Mouse (Mus musculus) erythroid progenitor cell, adult 5-6 weeks (primary cell): Measurements from ENCODE around the gene Rhno1. TPM values are rescaled to one million over a fixed set of nuclear protein-coding genes. Genes with fewer than 3 reads are reported as not detected.

Source experiments
- ATAC-seq: replicated peaks from 2 replicates; pipeline ENCODE4 v1.8.0; 2016; ENCODE audit warnings: moderate number of reproducible peaks, mild to moderate bottlenecking, moderate TSS enrichment, inconsistent platforms; ENCODE audit not compliant: poor library complexity, low FRiP score, severe bottlenecking
- total RNA-seq, 2 experiments: library from RNA; stranded (forward) in 1 of 2; stranded (reverse) in 1 of 2; fragments of 150-400 nt in 1 of 2; fragments of 186-747, 209-891 nt in 1 of 2; gene quantifications; 2 replicates each; pipeline versions ENCODE4 v1.2.3 to v1.2.4; 2015 to 2017; ENCODE audit warnings: low replicate concordance in 2 of 2

The Rhno1 gene
- total RNA-seq, 2 experiments from 2014 or later = 147 to 176 TPM

DNA sequence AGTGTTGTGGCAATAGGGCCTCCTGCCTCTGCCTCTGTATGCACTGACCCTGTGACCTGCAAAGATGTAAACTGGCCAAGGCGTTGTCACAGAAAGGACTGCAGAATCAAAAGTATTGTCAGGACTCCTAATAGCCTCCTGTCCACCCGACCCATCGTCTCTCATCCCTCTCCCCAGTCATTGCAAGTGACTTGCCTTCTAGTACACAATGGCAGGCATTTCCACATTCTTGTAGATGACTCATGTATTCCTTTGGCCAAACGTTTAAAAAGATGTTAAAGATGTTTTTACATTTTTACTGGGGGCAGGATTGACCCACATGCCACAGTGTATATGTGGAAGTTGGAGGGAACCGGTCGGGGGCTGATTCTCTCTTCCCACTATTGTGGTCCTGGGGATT is 2.0 kb upstream of the Rhno1 start:
- ATAC-seq = no peak

DNA sequence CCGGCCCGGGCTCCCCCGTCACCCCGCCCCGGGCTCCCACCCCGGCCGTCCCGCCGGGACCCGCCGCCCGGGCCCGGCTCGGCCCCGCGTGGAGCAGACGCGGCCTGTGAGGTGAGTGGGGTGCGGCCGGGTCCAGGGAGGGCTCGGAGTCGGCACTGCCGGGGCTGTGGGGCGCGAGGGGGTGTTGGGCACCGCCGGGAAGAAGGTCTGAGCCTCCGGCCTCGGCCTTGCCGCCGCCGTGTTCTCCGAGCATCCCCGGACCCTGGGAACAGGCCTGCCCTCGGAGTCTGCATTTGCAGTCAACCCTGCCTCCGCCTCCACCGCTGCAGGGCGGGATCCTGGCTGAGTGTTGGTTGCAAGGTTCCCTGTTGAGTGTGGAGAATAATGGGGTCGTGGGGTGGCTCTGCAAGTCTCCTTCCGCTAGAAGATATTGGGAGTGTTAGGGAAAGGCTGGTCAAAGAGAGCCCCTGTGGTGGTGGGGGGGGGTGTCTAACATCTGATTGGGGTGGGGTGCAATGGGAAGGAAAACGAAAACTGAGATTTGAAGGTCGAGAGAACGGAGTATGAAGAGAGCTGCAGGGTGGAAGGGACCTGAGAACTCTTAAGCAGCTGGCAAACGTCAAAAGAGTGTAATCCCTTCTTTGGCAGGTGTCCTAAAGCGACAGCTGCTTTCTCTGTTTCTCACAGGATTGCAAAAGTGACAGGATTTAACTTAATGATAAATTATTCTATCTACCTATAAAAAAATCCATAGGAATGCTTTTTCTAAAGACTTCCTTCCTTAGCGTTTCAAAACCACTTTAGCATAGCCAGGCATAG is 505 bp upstream of the Rhno1 start:
- ATAC-seq = peak; percentile 43

GRCm38 (mm10) chr6:128361901-128362300 is 810 bp downstream of the Rhno1 start:
- peak; percentile 28; the same call in 1 of the 2 replicates for ATAC-seq

DNA sequence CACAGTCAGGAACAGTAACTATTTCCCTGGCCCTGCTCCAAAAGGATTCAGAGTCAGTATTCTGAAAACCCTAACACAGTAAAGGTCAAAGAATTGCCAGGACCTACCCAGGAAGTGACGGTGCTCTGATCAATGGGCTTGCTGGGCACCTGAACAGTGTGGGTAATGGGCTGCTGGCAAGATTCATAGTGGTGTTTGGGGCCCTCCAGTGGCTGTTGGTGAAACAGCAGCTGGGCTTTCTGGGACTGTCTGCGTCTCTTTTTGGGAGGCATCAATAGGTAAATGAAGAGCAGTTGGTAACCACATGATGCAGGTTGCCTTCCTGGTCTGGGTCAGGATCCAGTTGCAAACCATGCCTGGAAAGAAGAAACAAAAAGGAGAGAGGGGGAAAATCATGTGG is 3.7 kb downstream of the Rhno1 start:
- ATAC-seq = no peak

DNA sequence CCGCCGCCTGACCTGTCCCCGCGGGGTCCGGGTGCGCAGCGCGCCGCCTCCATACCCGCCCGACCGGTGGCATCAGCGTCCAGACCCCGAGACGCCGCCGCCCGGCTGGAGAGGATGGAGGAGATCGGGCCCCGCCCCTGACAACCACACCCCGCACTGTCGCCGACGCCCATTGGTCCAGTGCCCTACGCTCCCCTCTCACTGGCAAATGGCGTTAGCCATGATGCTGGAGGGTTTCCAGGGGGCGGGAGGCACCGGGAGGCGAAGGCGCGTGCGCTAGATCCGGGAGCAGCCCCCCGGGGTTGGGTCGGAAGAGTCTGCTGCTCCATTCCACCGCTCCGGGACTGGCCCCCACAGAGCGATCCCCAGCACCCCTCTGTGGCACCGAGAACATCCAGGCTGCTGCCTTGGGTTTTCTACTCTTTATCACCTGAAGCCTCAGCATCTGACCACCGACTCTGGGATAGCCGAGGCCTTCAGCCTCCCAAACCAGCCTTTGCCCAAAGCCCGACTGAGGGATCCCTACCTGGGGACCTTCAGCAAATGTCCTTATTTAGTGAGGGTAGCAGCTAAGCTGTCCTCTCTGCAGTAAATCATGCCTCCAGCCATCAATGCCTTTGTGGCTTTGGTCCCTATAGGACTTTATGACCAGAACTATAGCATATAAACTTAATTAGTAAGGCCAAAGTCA is 6.8 kb downstream of the Rhno1 start, which contains the start of gene Tulp3:
Gene Tulp3, minus strand, starts transcription at position 126 of the 691 bp plus-strand sequence.
- ATAC-seq = peak; percentile 99

DNA sequence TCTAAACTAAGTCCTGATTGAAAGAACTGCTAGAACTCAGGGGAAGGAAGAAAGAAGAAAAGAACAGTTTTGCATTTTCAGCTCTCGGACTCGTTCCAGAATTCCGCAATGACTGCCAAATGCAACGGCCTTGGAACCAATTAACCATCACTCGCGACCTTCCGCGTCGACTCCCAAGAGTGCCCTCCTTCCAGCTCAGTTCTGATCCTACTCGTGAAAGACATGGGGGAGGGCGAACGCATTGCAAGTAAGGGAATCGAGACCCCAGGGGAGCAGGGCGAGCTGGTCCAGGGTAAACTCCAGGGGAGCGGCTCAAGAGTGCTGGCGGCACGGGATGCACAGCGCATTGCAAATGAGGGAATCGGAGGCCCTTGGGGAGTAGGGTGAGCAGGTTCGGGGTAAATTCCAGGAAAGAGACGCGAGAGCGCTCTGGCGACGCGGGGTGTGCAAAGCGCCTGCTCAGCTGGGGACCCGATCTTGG is 7.5 kb downstream of the Rhno1 start:
- ATAC-seq = no peak

DNA sequence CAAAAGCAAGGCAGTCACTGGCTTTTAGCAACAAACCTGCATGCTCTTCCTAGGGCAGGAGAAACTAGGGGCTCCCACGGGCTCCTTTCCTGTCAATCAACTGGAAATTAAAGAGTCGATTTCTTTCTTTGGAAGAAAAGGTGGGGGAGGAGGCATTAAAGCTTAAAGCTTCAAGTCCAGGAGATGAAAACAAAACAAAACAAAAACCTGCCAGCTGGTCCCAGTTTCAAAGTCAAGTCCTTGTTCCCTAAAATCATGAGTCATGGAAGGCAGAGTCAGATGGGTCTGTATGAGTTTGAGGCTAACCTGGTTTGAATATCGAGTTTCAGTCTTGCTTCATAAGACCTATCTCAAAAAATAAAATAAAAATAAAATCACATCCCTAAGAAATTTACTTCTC is 8.6 kb downstream of the Rhno1 start:
- ATAC-seq = no peak

GRCm38 (mm10) chr6:128349711-128350110 is 13.0 kb downstream of the Rhno1 start:
- ATAC-seq = no peak

- no peak for ATAC-seq
These were observed 15.9 kb downstream of the Rhno1 start for GRCm38 (mm10) chr6:128346782-128347181.

DNA sequence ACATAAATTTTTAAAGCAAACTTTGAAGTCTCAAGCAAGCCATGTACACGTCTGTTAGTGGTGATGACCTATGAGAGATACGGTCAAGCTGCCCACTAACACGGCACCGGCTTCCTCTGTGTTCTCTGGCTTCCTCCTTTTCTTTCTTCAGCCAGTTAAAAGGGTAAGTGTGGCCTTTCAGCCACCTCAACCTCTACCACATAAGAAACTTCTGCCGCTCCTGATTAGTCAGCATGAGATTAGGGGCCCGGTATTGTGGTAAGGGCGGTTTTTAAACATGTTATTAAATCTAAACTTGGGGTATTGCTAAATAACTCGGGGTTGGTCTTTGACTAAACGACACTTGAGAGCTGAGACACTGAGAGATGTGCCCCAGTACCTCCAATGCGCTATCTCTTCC is 17.1 kb downstream of the Rhno1 start:
- ATAC-seq = no peak

DNA sequence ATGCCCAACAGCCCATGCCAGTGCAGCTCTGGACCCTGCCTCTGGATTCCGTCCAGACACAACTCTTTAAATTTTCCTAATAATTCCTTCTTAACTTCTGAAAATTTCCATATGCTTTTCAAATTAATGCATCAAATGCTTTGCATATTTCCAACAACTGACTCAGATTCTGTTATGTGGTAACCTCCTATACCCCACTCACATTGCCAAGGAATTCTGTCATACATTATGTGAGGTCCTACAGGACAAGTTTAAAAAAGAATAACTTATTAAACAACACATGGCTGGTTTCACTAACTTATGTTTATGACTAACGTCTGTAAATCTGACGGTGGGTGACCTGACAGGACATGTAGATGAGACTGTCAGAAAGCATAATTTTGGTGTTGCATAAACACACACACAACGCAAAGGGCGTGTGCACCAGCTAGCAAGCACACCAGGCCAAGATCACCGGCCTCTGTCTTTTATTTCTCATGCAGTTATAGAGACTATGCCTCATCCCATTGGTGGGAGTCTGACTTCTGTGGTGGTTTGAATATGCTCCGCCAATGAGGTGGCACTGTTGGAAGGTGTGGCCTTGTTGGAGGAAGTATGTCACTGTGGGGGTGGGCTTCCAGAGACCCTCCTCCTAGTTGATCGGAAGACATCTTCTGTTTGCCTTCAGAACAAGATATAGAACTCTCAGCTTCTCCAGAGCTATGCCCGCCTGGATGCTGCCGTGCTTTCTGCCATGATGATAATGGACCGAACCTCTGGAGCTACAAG is 20.6 kb downstream of the Rhno1 start:
- ATAC-seq = no peak

GRCm38 (mm10) chr6:128338876-128339275 is 23.8 kb downstream of the Rhno1 start:
- ATAC-seq = no peak

DNA sequence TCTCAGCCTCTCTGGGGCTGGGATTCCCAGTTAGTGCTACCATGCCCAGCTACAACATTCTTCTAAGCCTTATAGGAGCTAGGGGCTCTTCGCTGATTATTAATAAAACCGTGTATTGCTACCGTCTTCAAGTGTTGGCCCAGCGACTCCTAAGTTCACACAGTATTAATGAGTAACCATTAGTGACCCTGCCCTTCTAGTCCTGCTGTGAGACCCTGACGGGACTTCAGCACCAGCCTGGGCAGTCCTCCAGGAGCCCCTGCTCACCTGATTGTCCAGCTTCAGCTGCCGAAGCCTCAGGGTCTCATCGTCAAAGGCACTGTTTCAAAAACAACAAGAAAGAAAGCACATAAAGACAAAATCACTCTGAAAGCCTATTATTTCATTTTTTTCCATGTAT is 25.2 kb downstream of the Rhno1 start:
- ATAC-seq = no peak

GRCm38 (mm10) chr6:128334397-128335124 is 28.1 kb downstream of the Rhno1 start:
- no peak for ATAC-seq

DNA sequence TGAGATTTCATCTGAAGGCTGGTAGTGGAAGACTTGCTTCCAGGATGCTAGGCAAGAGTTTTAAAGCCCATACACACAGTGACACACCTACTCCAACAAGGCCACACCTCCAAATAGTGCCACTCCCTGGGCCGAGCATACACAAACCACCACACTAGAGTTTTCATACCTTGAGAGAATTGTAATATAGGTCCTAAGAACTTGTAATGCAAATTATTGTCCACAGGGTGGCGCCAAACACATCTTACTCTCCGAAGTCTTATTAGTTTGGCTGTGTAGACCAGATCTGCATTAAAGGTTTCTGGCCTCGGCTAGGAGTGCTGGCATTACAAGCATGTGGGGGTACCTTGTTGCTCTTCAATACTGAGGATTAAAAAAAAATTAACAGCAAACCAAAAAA is 44.4 kb downstream of the Rhno1 start:
- peak; percentile 59 for ATAC-seq

DNA sequence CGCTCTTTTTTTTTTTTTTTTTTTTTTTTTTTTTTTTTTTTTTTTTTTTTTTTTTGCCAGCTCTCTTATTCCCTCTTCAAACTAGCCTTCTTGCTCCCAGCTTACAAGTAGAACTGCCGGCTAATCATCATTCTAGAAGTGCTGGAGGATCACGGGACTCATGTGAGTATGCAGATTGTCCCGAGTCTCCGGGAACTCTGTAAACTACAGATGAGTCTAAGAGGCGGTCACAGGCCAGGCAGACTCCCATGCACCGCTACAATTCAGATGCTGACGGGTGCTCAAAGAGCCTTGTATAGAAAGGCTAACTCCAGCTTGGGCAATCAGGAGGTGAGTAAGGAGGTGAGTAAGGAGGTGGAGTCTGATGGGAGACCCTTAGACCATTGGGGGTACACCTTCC is 47.1 kb downstream of the Rhno1 start:
- ATAC-seq = no peak

DNA sequence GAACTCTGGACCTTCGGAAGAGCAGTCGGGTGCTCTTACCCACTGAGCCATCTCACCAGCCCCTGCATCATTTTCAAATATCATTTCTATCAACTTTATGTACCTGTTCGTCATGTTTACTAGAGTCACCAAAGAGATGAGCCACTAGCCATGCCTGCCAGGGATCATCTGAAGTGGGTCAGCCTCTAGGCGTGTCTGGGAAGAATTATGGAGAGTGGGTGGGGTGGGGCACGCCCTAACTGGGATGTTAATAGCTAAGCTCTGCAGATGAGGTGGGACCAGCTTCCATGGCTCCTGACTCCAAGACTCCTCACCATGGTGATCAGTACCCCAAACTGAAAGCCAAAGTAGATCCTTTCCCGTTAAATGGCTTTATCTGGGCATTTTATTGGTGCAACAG is 47.9 kb downstream of the Rhno1 start:
- no peak for ATAC-seq

DNA sequence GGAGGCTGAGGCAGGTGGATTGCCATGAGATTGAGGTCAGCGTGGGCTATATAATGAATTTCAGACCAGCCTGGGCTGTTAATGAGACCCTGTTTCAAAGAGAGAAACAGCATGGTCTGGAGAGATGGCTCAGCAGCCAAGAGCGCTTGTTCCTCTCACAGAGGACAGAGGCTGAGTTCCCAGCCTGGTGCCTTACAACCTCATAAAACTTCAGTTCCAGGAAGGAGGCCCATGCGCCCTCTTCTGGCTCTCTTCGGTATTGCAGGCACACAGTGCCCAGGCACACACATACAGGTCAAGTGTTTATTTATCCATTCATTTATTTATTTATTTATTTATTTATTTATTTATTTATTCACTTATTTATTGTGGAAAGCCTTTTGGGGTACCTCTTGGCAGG is 54.4 kb downstream of the Rhno1 start:
- ATAC-seq = peak; percentile 68; the same call in 1 of the 2 replicates
